Mouse (Mus musculus): ENCODE measurements around the gene Cenpb.

Gene Cenpb

GRCm38 (mm10) chr2:131138296-131138695 is 41.6 kb downstream of the Cenpb start:
- no peak for DNase-seq (ENCODE audit: low spot score)

- no peak for DNase-seq (ENCODE audit: low spot score)
These were observed 44.2 kb downstream of the Cenpb start for GRCm38 (mm10) chr2:131135521-131136139.

- no peak for DNase-seq (ENCODE audit: low spot score)
These were observed 45.0 kb downstream of the Cenpb start for GRCm38 (mm10) chr2:131134826-131135400.

- DNase-seq (ENCODE audit: low spot score) = no peak
These were observed 45.5 kb downstream of the Cenpb start for GRCm38 (mm10) chr2:131134381-131134780.

DNA sequence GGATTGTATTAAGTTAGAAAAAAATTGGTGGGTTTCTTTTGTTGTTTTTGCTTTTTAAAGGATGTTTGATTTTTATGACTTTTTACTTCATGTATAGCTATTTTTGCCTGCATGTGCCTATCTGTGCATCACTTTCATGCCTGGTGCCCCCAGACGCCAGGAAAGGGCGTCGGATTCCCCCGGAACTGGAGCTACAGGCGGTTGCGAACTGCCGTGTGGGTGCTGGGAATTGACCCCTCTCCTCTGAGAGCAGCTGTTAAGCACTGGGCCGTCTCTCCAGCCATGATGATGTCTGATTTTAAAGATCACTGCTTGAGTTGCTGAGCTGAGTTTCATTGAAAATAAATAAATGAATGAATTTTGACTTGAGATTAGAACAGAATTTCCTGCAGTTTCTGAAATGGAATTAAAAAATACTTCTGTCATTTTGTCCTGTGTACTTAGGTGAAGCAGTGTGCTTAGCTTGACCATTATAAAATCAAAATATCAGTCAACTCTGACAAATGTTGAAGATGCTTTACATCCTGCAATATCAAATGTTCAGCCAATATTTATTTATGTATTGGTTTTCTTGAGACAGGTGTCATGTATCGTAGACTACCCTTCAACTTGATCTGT is 46.8 kb downstream of the Cenpb start, which contains the start of gene Gm11037:
Gene Gm11037 (plus strand): TSS at position 568 of the 618 bp plus-strand sequence.
- no peak for DNase-seq (ENCODE audit: low spot score)

DNA sequence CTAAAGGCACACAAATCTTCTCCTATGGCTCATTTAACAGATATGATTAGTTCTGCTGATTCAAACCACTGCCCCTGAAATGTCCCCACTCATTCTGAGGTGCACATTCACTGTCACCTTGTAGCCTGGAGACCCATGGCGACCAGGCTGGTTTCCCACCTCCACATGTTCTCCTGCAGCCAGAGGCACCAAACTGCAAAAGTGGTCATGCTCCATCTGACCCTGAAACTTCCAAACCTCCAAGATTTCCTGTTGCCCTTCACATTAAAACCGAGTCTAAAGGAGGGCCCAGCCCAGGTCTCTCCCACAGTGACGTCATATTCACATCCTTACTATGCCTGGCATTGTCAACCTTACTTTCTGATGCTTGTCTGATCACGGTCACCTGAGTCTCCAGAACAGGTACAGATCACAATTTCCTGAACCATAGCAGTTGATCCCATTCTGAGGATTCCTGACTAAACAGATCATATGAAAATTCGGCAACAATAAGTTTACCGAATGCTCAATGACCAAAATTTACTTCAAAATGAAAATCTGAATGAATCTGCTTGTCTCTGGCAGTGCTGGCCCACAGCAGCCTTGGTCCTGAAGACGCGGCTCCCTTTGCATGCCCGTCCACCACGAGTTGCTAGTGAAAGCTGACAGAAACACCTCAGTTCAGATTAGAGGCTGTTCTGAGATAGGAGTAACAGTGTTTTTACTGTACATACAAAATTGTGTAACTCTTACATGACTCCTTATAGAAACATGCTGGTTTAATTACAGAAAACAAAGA is 47.6 kb downstream of the Cenpb start:
- no peak for DNase-seq (ENCODE audit: low spot score)

- no peak for DNase-seq (ENCODE audit: low spot score)
These were observed 49.0 kb downstream of the Cenpb start for GRCm38 (mm10) chr2:131130849-131131248.

GRCm38 (mm10) chr2:131129836-131130235 is 50.0 kb downstream of the Cenpb start:
- no peak for DNase-seq (ENCODE audit: low spot score)

- DNase-seq (ENCODE audit: low spot score) = no peak
These were observed 51.2 kb downstream of the Cenpb start for GRCm38 (mm10) chr2:131128636-131129157.

- DNase-seq (ENCODE audit: low spot score) = no peak
These were observed 51.7 kb downstream of the Cenpb start for GRCm38 (mm10) chr2:131128211-131128610.

DNA sequence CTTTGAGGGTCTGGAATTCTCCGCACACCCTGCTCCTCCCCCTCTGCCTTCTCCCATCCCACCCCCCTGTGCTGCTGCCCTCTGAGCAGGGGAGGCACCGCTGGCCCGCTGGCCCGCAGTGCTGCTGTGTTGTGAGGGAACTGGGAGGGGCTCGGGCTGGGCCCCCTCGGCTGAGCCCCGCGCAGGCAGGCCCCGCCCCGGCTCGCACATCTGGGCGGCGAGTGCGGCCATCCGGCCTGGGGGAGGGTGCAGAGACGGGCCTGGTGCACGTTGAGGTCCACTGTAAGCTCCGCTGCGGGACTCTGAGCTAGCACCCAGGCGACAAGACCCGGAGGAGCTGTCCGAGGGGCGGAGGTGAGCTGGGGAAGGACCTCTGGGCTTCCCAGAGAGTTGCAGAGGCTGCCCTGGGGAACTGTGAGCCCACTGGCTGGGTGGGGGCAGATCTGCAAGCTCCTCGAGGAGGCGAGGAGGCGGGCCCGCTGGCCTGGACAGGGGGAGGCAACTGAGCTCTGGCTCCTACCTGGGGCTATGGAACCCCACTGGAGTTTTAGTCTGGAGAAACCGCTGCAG is 52.6 kb downstream of the Cenpb start, which contains the start of gene Hspa12b:
Gene Hspa12b (plus strand): TSS at position 120 of the 570 bp plus-strand sequence.
- DNase-seq (ENCODE audit: low spot score) = no peak

GRCm38 (mm10) chr2:131125964-131126815 is 53.7 kb downstream of the Cenpb start:
- no peak for DNase-seq (ENCODE audit: low spot score)

Measured in T-cell, adult 2 months (primary cell).